Mouse (Mus musculus) left cerebral cortex, postnatal 25 days (tissue): ENCODE measurements at regions not wholly inside any gene's neighbourhood (a gene's known extent, or its start where the extent isn't known, plus 50 kb on each side); places are given as distances from the start of the nearest gene placed in this dataset.
A peak's percentile ranks its signal among the peaks of the same experiment; 100 is the strongest.

Experiments
- DNase-seq, 2 experiments: peaks; one replicate each; pipeline ENCODE4 v3.0.0; 2022; ENCODE audit warnings: low spot score in 2 of 2, mixed read lengths in 1 of 2
- intact Hi-C: fragments of 180-260 bp; cut with DNase I; formaldehyde crosslinking; loops from one replicate; pipeline ENCODE4 v1.15.1; 2025

GRCm38 (mm10) chr7:136132976-136133375, 416.8 kb upstream of the Mki67 start:
- intact Hi-C loops = no loop called here
- no peak for DNase-seq

- no peak for DNase-seq
- intact Hi-C loops = no loop called here
Observed at GRCm38 (mm10) chr7:136136666-136137065, 420.5 kb upstream of the Mki67 start.

- DNase-seq = no peak
- intact Hi-C loops = no loop called here
Observed at GRCm38 (mm10) chr7:136137341-136137740, 421.2 kb upstream of the Mki67 start.

DNA sequence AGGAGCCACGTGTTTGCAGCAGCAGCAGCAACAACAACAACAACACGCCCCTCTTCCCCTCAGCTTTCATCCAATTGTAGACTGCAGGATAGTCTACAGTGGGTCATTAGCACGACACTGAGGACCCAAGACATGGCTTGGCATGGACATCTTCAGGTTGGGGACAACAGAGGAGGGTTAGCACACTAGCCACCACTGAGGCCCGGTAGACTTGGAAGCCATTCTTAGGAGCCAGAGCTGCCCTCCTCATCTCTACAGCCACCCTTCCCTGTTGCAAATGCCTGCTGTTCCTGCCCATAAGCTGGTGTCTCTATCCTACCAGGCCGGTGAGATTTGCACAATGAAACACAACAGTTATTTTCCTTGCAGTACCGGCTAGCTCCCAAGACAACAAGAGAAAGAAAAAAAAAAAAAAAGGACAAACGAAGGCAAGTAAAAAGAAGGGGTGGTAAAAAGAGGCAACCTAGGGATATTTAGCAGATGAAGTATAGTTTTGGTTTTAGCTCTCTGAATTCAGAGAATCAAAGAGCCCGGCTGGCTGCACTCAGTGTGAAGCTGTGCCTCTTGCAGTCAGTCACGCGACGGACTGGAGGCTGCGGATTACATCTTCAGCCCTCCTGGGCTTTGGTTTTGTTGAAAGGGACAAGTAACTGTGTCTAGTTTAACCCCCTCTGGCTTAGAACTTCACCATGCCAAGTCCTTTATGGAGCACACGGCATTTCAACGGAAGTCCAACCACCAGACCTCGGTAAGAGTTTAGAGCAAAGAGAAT, 421.9 kb upstream of the Mki67 start:
- intact Hi-C loops = no loop called here
- DNase-seq = no peak

GRCm38 (mm10) chr7:136142832-136143231, 426.7 kb upstream of the Mki67 start:
- intact Hi-C loops = loop anchor here (10.0 kb wide), 1 partner anchor 308 kb away; no protein-coding TSS in a partner anchor
- DNase-seq = no peak

DNA sequence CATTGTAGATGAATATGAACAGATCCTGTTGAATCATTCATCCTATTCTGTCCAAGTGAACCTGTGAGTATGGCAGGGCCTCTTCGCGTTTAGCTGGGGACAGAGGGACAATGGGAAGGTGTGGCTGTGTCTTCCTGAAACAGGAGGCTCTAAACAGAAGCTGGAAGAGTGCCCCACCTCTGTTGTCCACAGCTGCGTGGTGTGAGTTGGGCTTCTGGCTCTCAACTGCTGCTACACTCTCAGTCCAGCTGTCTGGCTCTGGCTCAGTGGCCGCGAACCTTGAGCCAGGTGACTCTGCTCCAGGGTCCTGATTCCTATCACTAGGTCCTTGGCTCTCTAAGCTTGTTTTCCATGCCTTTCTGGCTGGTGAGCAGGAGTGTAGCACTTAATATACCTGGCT, 434.0 kb upstream of the Mki67 start:
- no peak for DNase-seq
- intact Hi-C loops = no loop called here

DNA sequence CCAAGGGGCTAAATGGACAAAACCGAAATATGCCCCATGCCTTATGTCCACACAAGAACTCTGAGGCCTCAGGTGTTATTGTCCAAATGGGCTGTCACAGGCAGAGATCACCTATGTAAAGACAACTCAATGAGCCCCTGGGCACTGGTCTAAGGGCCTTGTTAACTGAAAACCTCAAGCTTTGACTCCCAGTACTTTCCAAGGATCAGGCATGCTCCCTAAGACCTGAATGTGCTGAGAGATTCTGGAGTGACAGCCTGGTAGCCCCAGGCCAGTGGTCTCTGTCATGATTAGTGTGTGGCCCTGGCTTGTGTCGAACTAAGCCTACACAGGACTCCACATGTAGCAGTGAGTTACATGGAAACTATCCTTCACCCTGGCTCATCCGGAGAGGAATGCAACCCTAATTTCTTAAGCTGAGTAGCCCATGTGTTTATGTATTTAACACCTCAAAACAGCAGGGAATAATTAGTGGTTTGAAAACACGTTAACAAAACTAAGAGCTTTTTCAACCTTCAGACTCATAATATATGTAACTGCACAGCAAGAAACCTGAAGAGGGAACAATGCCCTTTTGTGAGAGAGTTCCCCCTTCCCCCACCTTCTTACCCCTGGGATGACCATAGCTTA, 435.3 kb upstream of the Mki67 start:
- no peak for DNase-seq
- intact Hi-C loops = no loop called here

- peak; percentile 51 to 63 for DNase-seq
- intact Hi-C loops = no loop called here
Observed at GRCm38 (mm10) chr7:136152470-136152869, 436.3 kb upstream of the Mki67 start.

GRCm38 (mm10) chr7:136153621-136154020, 437.5 kb upstream of the Mki67 start:
- intact Hi-C loops = no loop called here
- no peak for DNase-seq

DNA sequence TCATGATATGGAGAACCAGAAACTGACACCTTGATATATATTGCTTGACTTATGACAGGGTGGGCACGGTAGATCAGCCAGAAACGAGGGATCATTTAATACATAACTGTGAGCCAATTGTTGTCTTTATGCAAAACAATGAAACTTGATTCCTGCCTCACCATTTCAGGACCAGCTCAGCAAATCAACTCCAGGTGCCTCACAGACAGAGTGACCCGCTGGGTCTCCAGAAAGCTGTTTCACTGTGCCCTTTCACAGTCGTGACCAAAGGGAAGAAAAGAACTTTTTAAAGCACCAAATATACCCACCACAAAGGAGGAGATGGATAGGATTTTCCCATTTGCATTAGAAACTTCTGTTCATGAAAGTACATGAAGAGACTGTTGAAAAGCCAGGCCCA, 443.0 kb upstream of the Mki67 start:
- DNase-seq = no peak
- intact Hi-C loops = no loop called here

DNA sequence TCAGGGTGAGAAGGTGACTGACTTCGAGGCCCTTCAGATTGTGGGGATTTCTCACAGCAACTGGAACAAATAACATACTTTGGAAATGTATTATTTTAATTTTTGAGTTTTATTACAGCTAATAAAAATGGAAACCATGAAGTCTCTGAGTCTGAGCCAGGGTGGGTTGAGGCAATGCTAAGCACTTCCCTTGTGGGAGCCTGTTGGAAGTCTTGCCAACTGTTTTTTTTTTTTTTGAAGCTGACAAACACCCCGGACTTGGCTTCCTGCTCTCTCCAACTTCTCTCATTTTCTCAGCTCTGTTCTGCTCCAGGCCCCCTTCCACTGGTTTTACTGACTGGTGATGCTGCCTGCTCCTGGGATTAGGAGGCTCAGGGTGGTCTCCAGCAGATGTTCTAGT, 445.4 kb upstream of the Mki67 start:
- no peak for DNase-seq
- intact Hi-C loops = no loop called here

- intact Hi-C loops = no loop called here
- no peak for DNase-seq
Observed at GRCm38 (mm10) chr7:136164834-136165233, 448.7 kb upstream of the Mki67 start.

GRCm38 (mm10) chr7:136169261-136169660, 453.1 kb upstream of the Mki67 start:
- intact Hi-C loops = no loop called here
- DNase-seq = no peak

DNA sequence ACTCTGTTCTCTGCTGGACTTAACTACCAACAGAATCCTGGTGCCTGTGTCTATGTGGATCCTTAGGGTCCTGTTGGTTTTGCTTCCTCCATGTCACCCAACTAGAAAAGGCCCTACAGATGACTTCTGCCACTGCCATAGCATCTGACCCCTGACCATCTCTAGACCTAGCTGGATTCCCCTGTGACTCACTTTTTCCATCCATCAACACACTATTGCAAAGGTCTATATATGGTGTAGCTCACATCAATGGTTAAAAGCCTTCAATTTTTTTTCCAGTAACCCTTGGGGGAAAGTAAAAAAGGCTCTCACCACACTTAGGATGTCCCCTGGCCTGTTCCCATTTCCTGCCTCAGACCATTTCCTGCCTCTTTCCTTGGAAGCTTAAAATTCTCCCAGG, 460.2 kb upstream of the Mki67 start:
- DNase-seq = no peak
- intact Hi-C loops = no loop called here

- intact Hi-C loops = no loop called here
- DNase-seq = no peak
Observed at GRCm38 (mm10) chr7:136180996-136181395, 464.8 kb upstream of the Mki67 start.

DNA sequence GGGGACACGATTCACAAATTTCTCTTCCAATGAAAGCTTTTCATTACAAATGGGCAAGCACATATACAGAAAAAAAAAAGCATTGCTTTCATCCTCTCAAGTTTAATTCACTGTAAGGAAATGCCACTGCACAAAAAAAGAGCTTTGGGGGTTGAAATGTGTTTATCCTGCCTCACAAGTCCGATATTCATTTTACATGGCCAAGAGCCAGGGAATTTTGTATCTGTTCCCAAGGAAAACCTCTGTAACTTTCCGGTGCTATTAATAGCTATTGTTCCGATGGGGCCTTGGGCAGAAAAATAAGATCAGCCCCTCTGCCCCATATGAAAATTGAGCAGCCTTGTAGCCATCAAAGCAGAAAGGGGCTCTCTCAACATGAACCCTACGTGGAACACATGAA, 465.9 kb upstream of the Mki67 start:
- intact Hi-C loops = no loop called here
- DNase-seq = no peak

- intact Hi-C loops = no loop called here
- DNase-seq = no peak
Observed at GRCm38 (mm10) chr7:136196424-136197160, 480.4 kb upstream of the Mki67 start.

GRCm38 (mm10) chr7:136208879-136209278, 492.7 kb upstream of the Mki67 start:
- DNase-seq = no peak
- intact Hi-C loops = no loop called here

DNA sequence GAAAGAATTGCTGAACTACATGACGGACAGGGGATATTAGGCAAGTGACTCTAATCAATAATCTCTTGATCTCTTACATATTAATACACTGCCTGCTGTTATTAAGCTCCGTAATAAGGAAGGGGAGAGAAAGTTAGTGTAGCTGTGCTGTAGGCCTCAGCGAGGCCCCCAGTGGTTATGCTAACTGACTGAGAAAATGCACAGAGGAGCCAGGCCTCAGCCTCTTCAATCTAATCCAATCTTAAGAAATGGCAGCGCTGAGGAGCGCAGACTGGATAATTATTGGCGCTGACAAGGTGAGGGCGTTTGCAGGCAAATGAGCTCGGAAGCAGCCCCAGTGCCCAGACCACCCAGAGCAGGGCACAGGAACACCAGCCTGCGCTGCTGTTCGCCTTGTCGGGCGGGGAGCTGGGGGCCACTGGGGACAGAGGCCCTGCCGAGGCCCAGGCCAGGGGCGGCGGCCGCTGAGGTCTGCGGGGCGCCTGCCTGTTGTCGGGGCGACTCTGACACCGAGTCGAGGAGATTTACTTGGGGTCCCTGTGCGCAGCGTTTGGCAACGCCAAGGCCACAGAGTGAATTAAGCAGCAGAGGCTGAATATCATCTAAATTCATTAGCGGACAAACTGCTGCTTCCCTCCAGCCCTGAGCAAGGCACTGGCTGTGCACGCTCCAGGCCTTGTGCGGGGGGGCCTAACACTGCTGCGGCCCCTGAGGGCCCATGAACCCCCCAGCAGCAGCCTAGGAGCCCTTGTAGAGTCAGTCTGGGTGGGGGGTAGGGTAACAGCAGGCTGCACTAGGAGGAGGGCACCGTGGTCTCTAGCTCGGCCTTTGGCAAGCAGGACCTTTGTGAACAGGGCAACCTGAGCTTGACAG, 493.4 kb upstream of the Mki67 start:
- DNase-seq = no peak
- intact Hi-C loops = no loop called here

DNA sequence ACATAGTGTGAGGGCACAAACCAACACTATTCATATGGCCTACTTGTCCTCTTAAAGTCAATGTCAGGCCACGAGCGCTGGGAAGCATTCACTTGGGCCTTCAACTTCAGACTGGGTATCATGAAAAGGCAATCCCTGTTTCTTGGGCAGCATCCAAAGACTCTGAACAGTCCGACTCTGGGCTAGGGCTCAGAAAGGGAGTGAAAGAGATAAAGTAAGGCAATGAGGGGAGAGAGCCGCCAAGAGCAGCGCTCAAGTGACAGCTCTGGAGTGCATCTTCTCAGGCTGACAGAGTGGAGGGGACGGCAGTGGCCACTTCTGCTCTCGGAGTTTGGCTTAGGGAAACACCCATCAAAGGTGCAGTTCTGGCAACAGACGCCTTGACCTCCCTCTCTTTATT, 496.3 kb upstream of the Mki67 start:
- intact Hi-C loops = no loop called here
- DNase-seq = no peak
